Mouse (Mus musculus) liver, postnatal 0 days (tissue): ENCODE data around the gene Ereg. TPM values are rescaled to one million over a fixed set of nuclear protein-coding genes. Genes with fewer than 3 reads are reported as not detected.
A peak's percentile ranks its signal among the peaks of the same experiment; 100 is the strongest.

ENCODE experiments used
- ATAC-seq: fragments of 200-750 bp; cut with Nextera tagmentation; 2 replicates; pipeline ENCODE4 v1.8.0; 2017; ENCODE audit warnings: mild to moderate bottlenecking, moderate library complexity
- DNase-seq: peaks from one replicate; pipeline ENCODE4 v3.0.0-alpha.2; 2016
- H3K27ac ChIP-seq: fragments of 300-500 bp; sonication (generic); 2 replicates; pipeline ENCODE4 v1.5.1; 2014; ENCODE audit warnings: antibody characterized with exemption, moderate library complexity, mild to moderate bottlenecking, low read depth
- H3K27me3 ChIP-seq: fragments of 300-500 bp; sonication (generic); 2 replicates; pipeline ENCODE4 v1.6.1; 2014; ENCODE audit warnings: low read length, control low read depth, mixed read lengths; ENCODE audit not compliant: insufficient read depth
- H3K36me3 ChIP-seq: fragments of 300-500 bp; sonication (generic); replicated peaks from 2 replicates; pipeline ENCODE4 v1.6.1; 2014; ENCODE audit warnings: mild to moderate bottlenecking, control low read depth, low read length, moderate library complexity, mixed read lengths; ENCODE audit not compliant: insufficient read depth
- H3K4me1 ChIP-seq: fragments of 300-500 bp; sonication (generic); 2 replicates; pipeline ENCODE4 v1.6.1; 2014; ENCODE audit warnings: antibody characterized with exemption, mild to moderate bottlenecking, control low read depth; ENCODE audit not compliant: insufficient read depth
- H3K4me2 ChIP-seq: fragments of 300-500 bp; sonication (generic); 2 replicates; pipeline ENCODE4 v1.6.1; 2014; ENCODE audit warnings: low read depth, mild to moderate bottlenecking, low read length, moderate library complexity, mixed read lengths
- H3K4me3 ChIP-seq: fragments of 300-500 bp; sonication (generic); 2 replicates; pipeline ENCODE4 v1.5.1; 2014; ENCODE audit warnings: low read depth, low read length
- H3K9ac ChIP-seq: fragments of 300-500 bp; sonication (generic); replicated peaks from 2 replicates; pipeline ENCODE4 v1.6.1; 2014; ENCODE audit warnings: mild to moderate bottlenecking, moderate library complexity
- H3K9me3 ChIP-seq: fragments of 300-500 bp; sonication (generic); 2 replicates; pipeline ENCODE4 v1.6.1; 2016; ENCODE audit warnings: mild to moderate bottlenecking, control low read depth, low read length, mixed read lengths
- CTCF ChIP-seq: sonication (generic); IDR thresholded peaks from 2 replicates; pipeline ENCODE4 v1.5.1; 2016; ENCODE audit warnings: antibody characterized with exemption, low read depth
- EP300 ChIP-seq: IDR thresholded peaks from 2 replicates; pipeline ENCODE4 v1.6.1; 2016; ENCODE audit warnings: antibody characterized with exemption, low read depth, mild to moderate bottlenecking
- WGBS: fragments of 180-500 bp; shearing (Covaris S2); extraction: QIAGEN DNeasy Blood & Tissue Kit; methylation state at CpG from one replicate; pipeline ENCODE4 v1.1.7; 2014; ENCODE audit not compliant: insufficient replicate concordance; 5-methylcytosine and 5-hydroxymethylcytosine counted together
- polyA plus RNA-seq: library from polyadenylated mRNA; unstranded; fragments of >200 nt; fragmentation: Nextera tagmentation; extraction: Ambion mirVana; gene quantifications from 2 replicates; pipeline ENCODE4 v1.2.1, GENCODE M21; 2015

Ereg gene
- polyA plus RNA-seq, 1 experiment from 2014 or later, result 0.04 TPM

DNA sequence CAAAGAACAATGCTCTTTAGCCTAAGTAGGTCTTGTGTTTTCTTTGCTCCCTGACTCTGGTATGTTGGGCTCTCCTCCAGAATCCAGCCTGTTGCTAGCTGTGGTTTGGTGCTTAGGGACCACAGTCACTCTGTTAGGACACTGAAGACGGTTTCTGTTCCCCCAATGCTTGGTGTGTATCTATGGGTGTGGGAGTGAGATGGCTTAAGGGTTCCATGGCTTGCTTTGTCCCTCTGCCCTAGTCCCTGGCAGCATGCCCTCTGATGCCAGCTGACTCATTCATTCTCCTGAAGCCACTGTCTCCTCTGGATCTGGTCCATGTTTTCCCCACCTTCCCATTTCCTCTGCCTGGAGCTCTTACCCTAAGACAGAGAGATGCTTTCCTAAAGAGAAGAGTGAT lies 40.2 kb downstream of the Ereg start:
- Histone ChIP-seq H3K4me1 (no peaks in the 10 kb centered on the region), H3K27me3 (no peaks in the 10 kb centered on the region), H3K4me2 (no peak overlapping the region), H3K36me3 (no peaks in the 10 kb centered on the region), H3K9ac (no peak overlapping the region), H3K4me3 (no peak overlapping the region), H3K9me3 (no peaks in the 10 kb centered on the region), H3K27ac (no peak overlapping the region)
- ATAC-seq (no peak), DNase-seq (no peak)
- WGBS, result 50% methylated on average over 1 of the region's 1 CpGs
- no peak for TF ChIP-seq CTCF
- TF ChIP-seq EP300, result no peak

DNA sequence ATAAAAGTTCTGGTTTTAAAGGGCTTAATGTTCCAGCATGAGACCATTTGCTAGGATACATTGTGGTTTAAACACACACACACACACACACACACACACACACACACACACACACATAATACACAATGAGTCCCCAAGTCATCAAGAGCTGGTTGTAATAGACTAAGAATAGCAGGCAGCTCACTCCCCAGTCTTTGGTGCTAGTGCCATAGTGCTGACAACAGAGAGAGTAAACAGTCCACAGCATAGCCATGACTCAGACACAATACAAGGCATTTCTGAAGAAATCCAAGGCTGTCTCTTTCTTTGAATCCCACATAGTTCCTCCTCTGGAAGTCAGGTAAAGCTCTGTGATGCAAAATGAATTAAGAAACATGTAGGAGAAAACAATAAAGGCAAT lies 44.2 kb downstream of the Ereg start:
- no peak for ATAC-seq

DNA sequence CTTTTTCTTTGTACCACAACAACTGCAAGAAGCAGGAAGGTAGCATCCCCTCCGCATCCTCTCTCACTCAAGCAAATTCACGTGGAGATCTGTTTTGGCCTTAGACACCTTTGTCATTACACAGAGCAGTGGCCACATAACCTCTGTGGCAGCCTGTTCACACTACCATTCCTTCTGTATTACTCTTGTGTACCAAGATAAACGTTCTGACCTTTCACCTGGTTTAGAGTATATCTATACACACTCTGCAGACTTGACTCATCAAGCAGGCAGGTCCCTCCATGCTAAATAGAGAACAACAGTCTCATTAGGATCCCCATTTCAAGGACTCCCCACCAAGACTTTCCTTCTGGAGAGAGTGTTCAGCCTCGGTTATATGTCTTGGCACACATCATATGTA lies 49.0 kb downstream of the Ereg start:
- 72% methylated on average over 4 of the region's 4 CpGs for WGBS
- Histone ChIP-seq H3K4me1 (no peaks in the 10 kb centered on the region), H3K4me2 (no peak overlapping the region), H3K9me3 (no peaks in the 10 kb centered on the region), H3K36me3 (no peaks in the 10 kb centered on the region), H3K27ac (no peak overlapping the region), H3K9ac (no peak overlapping the region), H3K4me3 (no peak overlapping the region), H3K27me3 (no peaks in the 10 kb centered on the region)
- ATAC-seq (no peak), DNase-seq (no peak)
- TF ChIP-seq EP300, result no peak

More for the DNA sequence above, 44.2 kb downstream of the Ereg start:
- Histone ChIP-seq H3K27ac (no peak overlapping the region), H3K4me2 (no peak overlapping the region), H3K4me1 (no peaks in the 10 kb centered on the region), H3K4me3 (no peak overlapping the region), H3K9ac (no peak overlapping the region), H3K36me3 (no peaks in the 10 kb centered on the region), H3K9me3 (no peaks in the 10 kb centered on the region), H3K27me3 (no peaks in the 10 kb centered on the region)
- TF ChIP-seq CTCF, result no peak
- TF ChIP-seq EP300, result no peak
- no peak for DNase-seq

DNA sequence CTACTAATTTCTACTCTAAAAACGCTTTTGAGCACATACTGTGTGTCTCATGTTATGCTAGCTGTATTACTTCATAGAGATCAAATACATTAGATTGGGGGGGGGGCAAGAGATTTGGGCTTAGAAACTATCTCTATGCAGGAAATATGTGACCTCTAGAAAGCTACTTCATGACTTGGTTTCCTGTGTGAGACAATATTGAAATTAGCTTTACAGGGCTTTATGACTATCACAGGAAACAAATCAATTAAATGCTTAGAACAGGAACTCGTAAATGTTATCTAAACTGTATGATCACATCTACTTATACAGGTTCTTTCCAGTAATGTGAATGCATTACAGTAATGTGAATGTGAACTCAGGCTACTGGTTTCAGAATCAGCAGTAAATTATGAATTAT lies 49.7 kb downstream of the Ereg start:
- TF ChIP-seq EP300, result no peak
- no peak for TF ChIP-seq CTCF
- DNase-seq (no peak), ATAC-seq (no peak)
- no peak overlapping the region for H3K9ac ChIP-seq
- no peak overlapping the region for H3K4me3 ChIP-seq
- no peaks in the 10 kb centered on the region for H3K36me3 ChIP-seq
- no peaks in the 10 kb centered on the region for H3K27me3 ChIP-seq
- H3K4me1 ChIP-seq, result no peaks in the 10 kb centered on the region
- no peaks in the 10 kb centered on the region for H3K9me3 ChIP-seq
- no peak overlapping the region for H3K4me2 ChIP-seq
- no peak overlapping the region for H3K27ac ChIP-seq
- 72% methylated on average over 2 of the region's 2 CpGs for WGBS

DNA sequence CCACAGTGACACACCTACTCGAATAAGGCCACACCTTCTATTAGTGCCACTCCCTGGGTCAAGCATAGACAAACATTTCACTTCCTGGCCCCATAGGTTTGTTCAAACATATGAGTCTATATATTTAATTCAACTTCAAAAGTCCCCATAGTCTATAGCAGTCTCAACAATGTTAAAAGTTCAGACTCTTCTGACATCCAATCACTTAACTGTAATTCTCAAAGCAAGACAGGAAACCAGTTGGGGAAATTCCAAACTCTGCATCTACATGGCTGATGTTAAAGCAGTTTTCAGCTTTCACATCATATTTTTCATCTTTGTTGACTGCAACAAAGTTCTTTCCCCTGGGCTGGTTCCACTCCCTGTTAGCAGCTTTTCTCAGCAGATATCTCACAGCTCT lies 52.2 kb downstream of the Ereg start:
- no peak overlapping the region for H3K4me3 ChIP-seq
- 76% methylated on average over 1 of the region's 1 CpGs for WGBS
- H3K4me2 ChIP-seq, result no peak overlapping the region

DNA sequence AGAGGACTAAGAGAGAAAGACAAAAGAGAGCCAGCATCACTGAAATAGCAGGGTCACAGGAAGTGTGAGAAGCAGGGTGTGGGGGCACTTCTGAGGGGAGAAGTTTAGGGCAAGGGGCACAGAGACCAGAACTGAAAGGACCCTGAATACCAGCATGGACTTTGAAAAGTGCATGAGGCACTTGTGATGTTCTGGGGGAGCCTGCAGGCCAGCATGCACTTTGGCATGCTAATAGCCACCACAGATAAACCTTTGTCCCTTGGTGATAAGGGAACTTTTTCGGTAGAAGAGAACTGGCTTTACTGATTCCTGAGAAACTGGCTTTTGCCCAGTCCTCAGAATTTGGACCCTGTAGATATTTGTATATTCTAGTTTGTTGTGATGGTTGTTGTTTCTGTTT lies 60.5 kb downstream of the Ereg start:
- H3K4me1 ChIP-seq, result no peaks in the 10 kb centered on the region
- H3K4me3 ChIP-seq, result no peak overlapping the region
- WGBS, result 9% methylated on average over 1 of the region's 1 CpGs
- H3K36me3 ChIP-seq, result no peaks in the 10 kb centered on the region
- TF ChIP-seq EP300, result no peak
- TF ChIP-seq CTCF, result no peak
- no peak overlapping the region for H3K27ac ChIP-seq
- DNase-seq (no peak), ATAC-seq (no peak)
- peaks cover 15% of the 10 kb centered on the region for H3K27me3 ChIP-seq
- no peak overlapping the region for H3K4me2 ChIP-seq
- H3K9me3 ChIP-seq, result no peaks in the 10 kb centered on the region
- no peak overlapping the region for H3K9ac ChIP-seq

More for the DNA sequence above, 52.2 kb downstream of the Ereg start:
- no peaks in the 10 kb centered on the region for H3K4me1 ChIP-seq
- no peaks in the 10 kb centered on the region for H3K27me3 ChIP-seq
- TF ChIP-seq CTCF (no peak), EP300 (no peak)
- no peaks in the 10 kb centered on the region for H3K36me3 ChIP-seq
- H3K9ac ChIP-seq, result no peak overlapping the region
- no peaks in the 10 kb centered on the region for H3K9me3 ChIP-seq
- no peak for DNase-seq
- no peak for ATAC-seq
- no peak overlapping the region for H3K27ac ChIP-seq

DNA sequence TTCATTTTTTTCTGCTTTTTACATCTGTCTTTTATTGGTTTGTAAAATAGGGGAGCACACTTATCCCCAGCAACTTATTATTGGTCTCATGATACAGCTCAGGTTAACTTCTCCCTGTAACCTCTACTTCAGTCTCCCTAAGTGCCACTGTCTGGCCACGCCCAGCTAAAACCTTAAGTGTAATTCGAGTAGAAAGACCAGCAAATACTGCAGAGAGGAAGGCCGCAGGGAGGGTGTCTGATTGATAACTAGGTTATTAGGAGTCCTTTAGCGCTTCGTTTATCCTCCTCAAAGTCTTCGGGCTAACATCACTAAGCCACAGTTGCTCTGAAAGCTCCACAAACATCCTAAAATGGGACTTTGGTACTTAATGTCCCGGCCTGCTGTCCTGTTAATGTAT lies 64.5 kb downstream of the Ereg start:
- WGBS, result 6% methylated on average over 7 of the region's 7 CpGs
- H3K9ac ChIP-seq, result no peak overlapping the region
- H3K36me3 ChIP-seq, result no peaks in the 10 kb centered on the region
- no peaks in the 10 kb centered on the region for H3K9me3 ChIP-seq
- H3K4me2 ChIP-seq, result peak overlapping the region; percentile 80
- peaks cover 34% of the 10 kb centered on the region for H3K27me3 ChIP-seq
- no peak overlapping the region for H3K27ac ChIP-seq
- H3K4me3 ChIP-seq, result peak overlapping the region; percentile 44
- no peaks in the 10 kb centered on the region for H3K4me1 ChIP-seq
- DNase-seq (no peak), ATAC-seq (no peak)
- TF ChIP-seq CTCF (no peak), EP300 (no peak)
